Mouse (Mus musculus): ENCODE results near the gene Col27a1.

Col27a1 gene

DNA sequence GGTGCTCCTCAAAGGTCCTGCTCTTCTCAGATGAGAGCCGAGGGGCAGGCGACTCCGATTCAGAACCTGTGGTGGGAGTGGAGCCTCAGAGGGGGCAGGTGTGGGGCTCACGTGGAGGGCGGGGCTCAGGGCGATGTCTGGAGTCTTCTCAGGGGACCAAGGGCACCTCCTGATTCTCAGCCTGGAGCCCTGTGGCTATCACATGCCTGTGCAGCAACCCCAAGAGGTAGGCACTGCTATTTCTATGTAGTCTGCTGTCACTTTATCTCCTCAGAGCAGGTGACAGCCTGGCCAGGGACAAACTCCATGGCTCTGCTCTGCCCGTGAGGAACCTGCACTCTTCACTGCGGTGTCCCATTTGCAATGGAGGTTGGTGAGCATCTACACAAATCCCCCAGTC, 159.6 kb downstream of the Col27a1 start:
- no peak for DNase-seq (ENCODE audit: low spot score)

DNA sequence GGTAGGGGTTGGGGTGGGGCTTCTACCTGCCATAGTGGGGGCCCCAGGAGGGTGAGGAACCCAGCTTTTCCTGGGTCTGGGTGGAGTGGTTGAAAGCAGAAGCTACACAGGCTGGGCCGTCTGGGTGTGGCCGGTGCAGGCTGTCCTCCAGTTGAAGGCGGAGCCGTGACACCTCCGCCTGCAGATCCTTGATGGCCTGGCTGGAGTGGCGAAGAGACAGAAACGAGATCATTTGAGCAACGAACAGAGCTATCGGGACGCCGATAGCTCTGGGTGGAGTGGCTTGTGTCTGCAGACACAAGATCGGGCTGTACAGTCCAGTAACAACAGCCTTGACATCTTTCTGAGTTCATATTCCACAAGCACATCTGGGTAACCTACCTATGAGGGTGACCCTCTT, 160.5 kb downstream of the Col27a1 start:
- DNase-seq (ENCODE audit: low spot score), result no peak

DNA sequence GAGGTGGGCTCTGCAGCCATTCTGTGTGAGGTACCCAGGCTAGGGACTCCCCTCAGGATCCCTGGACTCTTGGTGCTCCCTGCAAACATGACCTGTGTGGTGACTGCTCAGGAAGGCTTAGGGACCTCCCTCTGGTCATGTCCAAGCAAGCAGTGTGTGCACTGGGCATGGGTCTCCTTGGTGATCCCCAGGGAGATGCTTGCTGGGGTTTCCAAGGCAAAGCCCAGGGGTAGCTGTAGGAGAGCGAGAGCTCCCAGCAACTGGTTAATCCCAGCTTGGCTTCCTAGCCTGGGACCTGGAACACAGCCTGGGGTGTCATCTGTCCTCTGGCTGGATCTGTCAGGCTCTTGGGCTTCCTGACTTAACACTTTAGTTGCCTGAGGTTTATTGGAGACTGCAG, 161.6 kb downstream of the Col27a1 start:
- no peak for DNase-seq (ENCODE audit: low spot score)

DNA sequence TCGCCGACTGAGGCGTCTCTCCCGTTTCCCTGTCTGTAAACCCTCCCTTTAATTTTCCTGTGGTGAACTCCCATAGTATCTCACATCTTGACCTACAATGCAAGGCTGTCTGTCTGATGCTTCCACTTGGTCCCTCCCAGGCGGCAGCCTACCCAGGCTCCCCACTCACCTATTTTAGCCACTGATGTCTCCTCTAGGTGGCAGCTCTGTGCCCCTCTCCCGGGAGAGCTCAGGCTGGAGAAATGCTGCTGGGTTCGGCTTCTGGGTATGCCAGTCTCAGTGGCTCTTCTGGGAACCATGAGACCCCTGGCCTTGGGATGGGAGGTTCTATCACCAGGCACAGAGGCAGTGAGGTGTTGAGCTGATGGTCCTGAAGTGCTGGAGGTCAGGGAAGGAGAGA, 163.7 kb downstream of the Col27a1 start:
- no peak for DNase-seq (ENCODE audit: low spot score)

- no peak for DNase-seq (ENCODE audit: low spot score)
Observed at GRCm38 (mm10) chr4:63382676-63383369, 169.0 kb downstream of the Col27a1 start.

GRCm38 (mm10) chr4:63383474-63383873, 169.7 kb downstream of the Col27a1 start:
- DNase-seq (ENCODE audit: low spot score), result no peak

DNA sequence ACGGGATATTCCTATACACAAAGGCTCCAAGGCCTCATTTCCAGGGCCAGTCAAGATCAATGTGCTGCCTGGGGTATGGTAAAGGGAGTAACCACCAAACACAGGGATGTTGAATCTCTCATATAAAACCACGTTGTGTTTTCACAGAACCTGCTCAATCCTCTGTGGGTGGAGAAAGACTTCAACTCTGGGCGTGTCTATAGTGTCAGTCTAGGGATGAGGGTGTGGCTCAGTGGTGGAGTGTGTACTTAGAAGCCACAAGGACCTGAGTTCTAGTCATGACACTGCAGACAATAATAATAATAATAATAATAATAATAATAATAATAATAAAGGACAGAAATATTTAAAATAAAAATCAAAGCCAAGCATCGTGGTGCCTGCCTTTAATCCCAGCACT, 170.5 kb downstream of the Col27a1 start:
- DNase-seq (ENCODE audit: low spot score), result no peak

All from layer of hippocampus, adult 11-12 months (tissue).